Mouse (Mus musculus) adrenal gland, postnatal 14 days (tissue): Measurements from ENCODE around the gene Adk. TPM values are rescaled to one million over a fixed set of nuclear protein-coding genes. Genes with fewer than 3 reads are reported as not detected.
A peak's percentile ranks its signal among the peaks of the same experiment; 100 is the strongest.
"Not testable (repeated sequence)": the region's sequence is repeated elsewhere in the genome, so short reads cannot be mapped to it uniquely, and the experiment has no call there.

ENCODE experiments used
- DNase-seq: peaks from one replicate; pipeline ENCODE4 v3.0.0; 2021; ENCODE audit warnings: mixed read lengths
- total RNA-seq: library from RNA; stranded (reverse); gene quantifications from 2 replicates; pipeline ENCODE4 v1.2.3, GENCODE M21; 2021

Gene Adk
- total RNA-seq, 1 experiment from 2014 or later = 164 TPM

DNA sequence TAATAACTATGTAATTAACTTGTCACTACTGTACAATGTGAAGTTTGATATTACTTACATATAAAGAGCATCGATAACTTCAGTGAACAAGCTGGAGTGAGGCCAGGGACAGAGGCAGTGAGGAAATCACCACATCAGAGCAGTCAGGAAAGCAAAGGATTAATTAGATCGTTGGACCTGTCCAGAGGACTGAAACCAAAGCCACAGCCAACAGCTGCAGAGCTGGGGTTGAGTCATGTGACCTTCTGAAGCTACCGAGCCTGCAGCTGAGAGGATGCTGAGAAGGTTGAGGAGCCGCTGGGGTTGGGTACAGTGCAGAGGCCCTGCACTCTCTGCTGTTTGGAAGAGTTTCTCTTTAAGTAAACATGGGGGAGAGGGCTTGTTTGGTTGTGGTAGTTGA, 387.4 kb downstream of the Adk start:
- DNase-seq = peak; percentile 66

DNA sequence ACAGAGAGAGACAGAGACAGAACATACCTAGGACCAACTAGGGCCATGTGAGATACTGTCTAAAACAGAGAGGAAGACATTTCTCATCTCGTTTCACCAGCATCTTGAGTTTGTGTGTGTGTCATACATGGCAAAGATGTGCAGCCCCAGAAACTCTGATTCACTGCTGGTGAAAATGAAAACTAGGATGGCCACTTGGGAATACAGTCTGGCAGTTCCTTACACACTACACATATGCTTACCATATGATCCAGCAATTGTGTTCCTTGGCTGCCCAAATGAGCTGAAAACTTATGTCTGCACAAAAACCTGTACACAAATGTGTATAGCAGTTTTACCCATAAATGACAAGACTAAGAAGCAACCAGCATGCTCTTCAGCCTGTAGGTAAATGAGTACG, 388.2 kb downstream of the Adk start:
- DNase-seq = no peak

DNA sequence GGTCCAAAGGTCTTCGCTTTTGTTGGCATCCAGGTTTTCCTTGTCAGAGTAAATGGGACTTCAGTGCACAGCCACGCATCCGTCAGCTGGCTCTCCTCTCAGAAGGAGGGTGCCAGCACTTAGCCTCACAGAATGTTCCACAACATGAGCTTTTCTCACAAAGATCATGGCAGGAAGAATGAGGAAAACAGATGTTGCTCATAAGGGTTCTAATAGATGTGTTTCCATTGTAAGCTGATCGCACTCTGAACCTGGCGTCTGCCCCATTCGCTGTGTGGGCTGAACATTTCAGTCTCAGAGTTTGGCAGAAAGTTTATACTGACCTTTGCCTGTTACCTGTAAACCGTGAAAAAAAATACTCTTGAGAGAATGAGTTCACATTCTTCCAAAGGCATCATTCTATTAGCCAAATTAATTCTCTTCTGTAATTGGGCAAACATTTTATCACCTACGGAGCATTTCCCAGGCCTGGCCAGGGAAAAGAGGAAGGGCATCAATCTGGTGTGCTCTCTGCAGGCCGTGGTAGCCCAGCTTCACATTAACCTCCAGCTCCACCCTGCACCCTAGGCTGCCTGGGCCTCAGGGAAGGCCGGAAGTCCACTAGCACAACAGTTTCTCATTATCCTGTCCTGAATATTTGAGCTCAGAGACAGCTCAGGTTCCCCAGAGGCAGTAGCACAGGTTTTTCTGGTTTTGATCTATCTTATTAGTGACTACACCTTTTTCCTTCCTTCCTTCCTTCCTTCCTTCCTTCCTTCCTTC, 389.6 kb downstream of the Adk start:
- no peak for DNase-seq

DNA sequence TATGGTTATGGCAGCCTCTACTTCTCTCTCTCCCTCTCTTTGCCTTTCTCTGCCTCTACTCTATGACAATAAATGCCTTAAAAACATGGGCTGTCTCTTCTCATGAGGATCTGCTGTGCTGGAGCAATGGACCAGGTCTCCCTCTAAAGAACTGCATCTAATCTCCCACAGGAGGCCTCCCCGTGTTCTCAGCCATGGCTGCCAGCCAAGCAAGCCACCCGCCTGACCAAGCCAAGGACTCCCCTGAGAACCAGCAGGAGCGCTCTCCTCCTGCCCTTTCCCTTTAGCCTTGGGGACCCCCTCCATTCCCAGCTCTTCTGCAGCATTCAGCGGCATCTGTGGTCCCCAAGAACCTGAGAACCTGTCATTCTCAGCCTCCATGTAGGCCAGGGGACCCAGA, 400.2 kb downstream of the Adk start:
- DNase-seq = peak; percentile 69

- no peak for DNase-seq
Observed at GRCm38 (mm10) chr14:21453896-21454295, 401.5 kb downstream of the Adk start.

DNA sequence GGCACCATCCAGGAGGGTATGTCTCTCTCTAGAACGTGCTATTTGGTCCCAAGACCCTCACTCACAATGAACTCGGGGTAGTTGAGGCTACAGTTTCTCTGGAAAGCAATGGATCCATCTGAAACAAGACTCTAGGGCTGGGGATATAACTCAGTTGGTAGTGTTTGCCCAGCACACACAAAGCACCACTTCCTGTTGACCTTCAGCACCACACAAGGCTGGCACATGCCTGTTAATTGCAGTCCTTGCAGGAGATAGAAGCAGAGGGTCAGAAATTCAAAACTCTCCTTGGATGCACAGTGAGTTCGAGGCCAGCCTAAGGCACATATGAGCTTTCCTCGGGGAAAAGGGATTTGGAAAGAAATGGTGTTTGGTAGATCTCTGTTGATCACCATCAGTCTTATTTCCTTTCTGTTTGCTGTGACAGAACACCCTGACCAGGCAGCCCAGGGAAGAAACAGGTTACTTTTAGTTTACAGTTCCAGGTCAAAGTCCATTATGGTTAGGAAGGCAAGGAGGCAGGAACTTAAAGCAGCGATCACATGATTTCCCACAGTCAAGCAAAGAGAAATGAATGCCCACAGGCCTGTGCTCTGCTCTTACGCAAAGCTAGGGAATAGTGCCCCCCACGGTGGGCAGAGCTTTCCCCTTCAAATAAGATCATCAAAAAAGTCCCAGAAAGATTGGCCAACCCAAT, 403.4 kb downstream of the Adk start:
- no peak for DNase-seq

DNA sequence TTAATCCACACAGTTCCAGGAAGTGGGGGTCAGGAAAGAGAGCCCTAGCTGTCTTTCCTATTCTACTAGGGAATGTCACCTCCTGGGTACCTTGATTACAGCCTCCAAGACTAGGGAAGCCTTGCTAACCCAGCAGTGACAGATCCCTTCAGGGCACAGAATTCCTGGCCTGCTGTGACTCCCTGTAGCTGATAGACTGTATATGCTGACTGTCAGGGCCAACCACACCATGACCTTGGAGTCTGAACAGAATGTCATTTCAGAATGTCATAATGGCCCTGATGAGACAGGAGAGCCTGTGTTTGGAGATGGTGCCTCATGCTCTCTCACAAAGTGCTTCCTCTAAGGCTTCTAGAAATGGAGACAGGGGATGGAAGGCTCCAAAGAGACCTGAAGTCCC, 404.2 kb downstream of the Adk start:
- DNase-seq = peak; percentile 32

DNA sequence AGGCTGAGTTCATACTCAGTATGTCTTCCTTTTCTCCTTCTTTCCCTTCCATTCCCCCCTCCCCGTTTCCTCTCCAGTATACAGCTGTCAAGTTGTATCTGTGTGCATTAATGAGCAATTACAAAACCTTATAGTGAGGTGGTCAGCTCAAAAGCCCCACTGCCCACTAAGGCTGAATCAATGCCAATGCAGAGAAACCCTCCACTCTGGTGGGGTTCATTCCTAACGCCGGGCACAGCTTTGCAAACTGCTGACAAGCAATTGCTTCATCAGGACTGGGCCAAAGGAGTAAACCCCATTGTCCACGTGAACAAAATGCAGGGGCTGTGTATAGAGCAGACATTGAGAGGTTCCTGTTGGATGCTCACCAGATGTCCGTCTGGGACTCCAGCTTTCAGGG, 405.5 kb downstream of the Adk start:
- no peak for DNase-seq

GRCm38 (mm10) chr14:21458696-21459095, 406.3 kb downstream of the Adk start:
- DNase-seq = no peak

DNA sequence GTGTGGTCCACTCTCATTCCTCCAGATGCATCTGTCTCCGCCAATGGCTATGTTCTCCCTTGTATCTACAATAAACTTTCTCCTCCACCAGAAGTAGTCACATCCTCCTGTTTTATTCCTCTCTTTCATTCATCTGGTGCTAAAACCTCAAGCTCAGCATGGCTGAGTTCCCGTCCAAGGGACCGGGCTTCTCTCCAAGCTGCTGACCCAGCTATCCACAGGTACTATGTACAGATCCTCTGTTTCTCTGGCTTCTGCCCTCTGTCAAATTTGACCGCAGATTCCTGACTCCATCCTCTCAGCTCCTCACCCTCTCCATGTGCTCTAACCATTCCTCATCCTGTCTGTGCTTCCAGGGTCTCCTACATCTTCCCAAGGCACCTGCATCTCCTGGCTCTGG, 406.8 kb downstream of the Adk start:
- no peak for DNase-seq

- peak; percentile 42 for DNase-seq
Observed at GRCm38 (mm10) chr14:21462398-21462797, 410.0 kb downstream of the Adk start.

DNA sequence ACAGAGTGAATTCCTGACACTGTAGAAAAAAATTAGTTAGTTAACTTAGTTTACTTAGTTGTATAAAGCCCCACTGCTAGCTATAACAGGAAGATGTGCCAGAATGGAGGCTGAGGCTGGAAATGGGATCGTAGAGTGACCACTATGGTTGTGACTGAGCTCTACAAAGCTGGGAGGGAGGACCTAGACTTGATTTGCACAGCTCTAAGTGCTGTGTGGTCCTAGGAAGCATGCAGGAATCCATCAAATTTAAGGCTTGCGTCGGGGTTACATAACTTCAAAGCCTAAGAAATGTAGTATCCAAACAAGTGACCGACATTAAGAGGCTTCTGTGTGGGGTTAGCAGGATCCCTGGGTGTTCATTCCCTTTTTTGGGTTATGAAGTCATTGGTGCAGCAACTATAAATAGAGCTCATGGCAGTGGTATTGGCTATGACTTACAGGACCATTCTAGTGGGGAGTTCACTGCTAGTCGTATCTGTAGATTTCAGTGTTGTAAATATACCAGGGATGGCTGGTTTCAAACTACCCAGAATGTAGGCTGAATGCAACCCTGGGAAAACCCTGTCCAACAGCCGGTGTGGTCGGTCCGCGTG, 410.8 kb downstream of the Adk start:
- no peak for DNase-seq

DNA sequence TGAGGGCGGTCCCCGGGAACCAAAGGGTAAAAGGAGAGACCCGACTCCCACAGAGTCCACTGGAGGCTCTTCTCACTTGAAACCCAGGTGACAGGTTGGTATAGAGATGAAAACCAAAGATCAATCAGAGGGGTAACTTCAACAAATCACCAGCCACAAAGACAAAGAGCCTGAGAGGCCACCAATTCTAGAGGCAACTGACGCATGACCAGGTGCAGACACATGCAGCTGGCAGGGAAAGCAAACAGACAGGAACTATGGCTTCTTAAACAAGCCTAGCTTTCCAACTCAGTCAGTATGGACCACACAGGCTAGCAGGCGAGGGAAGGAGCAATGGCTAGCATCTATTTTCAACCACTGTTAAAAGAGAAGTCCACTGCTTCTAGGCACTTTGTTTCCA, 418.0 kb downstream of the Adk start:
- no peak for DNase-seq

DNA sequence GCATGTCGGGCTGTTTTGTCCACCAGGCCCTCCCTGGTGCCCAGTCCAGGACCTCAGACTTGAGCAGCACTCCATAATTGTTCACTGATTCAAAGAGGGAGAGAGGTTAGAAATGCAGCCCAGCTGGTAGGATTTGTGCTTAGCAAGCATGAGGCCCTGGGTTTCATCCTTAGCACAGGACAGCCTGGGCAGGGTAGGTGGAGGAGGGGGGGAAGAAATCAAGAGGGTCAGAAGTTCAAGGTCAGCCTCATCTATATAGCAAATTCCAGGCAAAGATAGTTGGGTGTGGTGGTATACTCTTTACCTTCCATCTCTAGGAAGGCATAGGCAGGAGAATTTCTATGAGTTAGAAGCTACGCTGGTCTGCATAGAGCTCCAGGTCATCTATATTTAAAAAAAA, 419.6 kb downstream of the Adk start:
- no peak for DNase-seq

GRCm38 (mm10) chr14:21474593-21475132, 422.3 kb downstream of the Adk start:
- DNase-seq = not testable (repeated sequence)

DNA sequence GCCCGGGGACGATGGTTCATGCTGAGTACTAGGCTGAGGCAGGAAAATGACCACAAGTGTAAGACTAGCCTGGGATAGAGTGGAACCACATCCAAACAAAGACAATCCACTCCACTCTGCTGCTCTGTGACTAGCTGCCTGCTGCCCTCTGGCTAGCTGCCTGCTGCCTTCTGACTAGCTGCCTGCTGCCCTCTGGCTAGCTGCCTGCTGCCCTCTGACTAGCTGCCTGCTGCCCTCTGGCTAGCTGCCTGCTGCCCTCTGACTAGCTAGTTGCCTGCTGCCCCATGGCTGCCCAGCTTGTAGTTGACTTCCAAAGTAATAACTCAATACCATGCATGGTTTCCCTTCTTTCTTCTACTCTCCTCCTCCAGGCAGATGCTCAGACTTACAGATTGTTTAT, 424.8 kb downstream of the Adk start:
- peak; percentile 34 for DNase-seq

- DNase-seq = no peak
Observed at GRCm38 (mm10) chr14:21479566-21479965, 427.2 kb downstream of the Adk start.

DNA sequence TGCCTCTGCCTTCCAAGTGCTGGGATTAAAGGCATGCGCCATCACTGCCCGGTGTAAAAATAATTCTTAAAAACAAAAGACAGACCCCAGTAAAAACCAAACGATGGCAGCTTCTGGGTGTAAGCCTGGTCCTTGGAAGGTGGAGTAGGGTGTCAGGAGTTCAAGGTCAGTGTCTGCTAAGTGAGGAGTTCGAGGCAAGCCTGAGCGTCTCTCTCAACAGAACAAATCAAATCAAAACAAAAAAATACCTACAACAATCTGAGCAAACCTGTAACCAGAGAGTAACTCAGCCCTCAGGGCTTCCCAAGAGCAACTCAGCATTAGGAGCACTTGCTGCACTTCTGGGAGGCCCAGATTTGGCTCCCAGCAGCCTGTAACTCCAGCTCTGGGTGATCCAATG, 427.8 kb downstream of the Adk start:
- DNase-seq = no peak

DNA sequence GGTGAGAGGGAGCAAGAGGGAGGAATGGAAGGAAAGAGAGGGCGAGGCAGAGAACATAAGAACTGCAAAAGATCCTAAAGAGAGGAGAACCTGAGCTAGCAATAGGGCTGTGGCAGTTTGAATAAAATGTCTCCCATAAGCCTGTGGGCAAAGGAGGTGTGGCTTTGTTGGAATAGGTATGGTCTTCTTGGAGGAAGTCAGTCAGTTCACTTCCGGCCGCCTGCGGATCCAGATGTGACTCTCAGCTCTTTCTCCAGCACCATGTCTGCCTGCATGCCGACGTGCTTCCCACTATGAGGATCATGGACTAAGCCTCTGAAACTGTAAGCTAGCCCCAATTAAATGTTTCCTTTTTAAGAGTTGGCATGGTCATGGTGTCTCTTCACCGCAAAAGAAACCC, 428.9 kb downstream of the Adk start, which contains the start of gene Kat6b:
Gene Kat6b, plus strand, starts transcription at position 204 of the 400 bp plus-strand sequence.
- no peak for DNase-seq

- no peak for DNase-seq
Observed at GRCm38 (mm10) chr14:21484199-21484598, 431.8 kb downstream of the Adk start.

DNA sequence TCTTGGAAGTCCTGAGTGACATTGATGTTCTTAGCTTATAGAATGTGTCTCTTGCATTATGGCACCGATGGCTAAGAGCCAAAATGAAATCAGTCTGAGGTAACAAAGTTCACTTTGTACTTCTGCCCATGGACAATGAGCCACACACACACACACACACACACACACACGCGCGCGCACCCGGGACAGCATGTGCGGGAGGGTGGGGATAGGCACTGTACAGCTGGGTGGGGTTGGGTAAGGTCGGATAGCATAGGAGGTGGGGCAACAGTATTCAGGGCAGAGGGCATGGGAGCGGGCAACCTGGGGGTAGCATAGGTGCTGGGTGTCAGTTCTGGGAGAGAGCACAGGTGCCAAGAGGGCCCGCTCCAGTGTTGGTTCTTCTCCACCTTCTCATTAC, 432.3 kb downstream of the Adk start:
- no peak for DNase-seq

DNA sequence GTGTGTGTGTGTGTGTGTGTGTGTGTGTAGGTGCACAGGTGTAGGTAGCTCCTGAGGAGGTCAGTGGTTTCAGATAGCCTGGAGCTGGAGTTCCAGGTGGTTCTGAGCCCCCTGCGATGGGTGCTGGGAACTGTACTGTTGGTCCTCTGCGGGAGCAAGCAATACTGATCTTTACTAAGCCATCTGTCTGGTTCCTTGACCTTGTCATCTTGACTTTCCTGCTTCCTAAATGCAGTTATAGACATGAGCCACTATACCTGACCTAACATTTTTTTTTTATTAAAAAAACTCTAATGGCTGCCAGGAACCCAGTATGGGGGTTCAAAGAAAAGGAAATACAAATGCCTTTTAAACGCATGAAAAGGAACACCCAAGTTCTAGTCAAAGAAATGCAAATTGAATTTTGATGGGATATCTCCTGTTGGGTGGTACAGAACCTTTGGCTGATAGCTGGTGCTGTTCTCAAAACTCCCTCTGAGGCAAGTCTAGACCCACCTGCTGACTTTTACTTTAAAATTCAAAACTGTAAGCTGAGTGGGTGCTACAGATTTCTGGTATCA, 433.7 kb downstream of the Adk start:
- no peak for DNase-seq

GRCm38 (mm10) chr14:21487135-21487534, 434.8 kb downstream of the Adk start:
- DNase-seq = not testable (repeated sequence)
